Mouse (Mus musculus) forebrain, embryonic 10.5 days (tissue): Measurements from ENCODE around the gene Cep72. TPM values are rescaled to one million over a fixed set of nuclear protein-coding genes. Genes with fewer than 3 reads are reported as not detected.
"Not testable (repeated sequence)": the region's sequence is repeated elsewhere in the genome, so short reads cannot be mapped to it uniquely, and the experiment has no call there.

Experiments
- DNase-seq: peaks from one replicate; pipeline ENCODE4 v3.0.0-alpha.2; 2017; ENCODE audit warnings: low spot score; ENCODE audit errors: extremely low spot score
- H3K27ac ChIP-seq: fragments of 300-500 bp; sonication (generic); 2 replicates; pipeline ENCODE4 v1.5.1; 2016; ENCODE audit warnings: mild to moderate bottlenecking
- H3K27me3 ChIP-seq: fragments of 300-500 bp; sonication (generic); 2 replicates; pipeline ENCODE4 v1.6.1; 2016; ENCODE audit warnings: mild to moderate bottlenecking; ENCODE audit not compliant: poor library complexity, severe bottlenecking
- H3K36me3 ChIP-seq: fragments of 300-500 bp; sonication (generic); replicated peaks from 2 replicates; pipeline ENCODE4 v1.6.1; 2016; ENCODE audit warnings: mild to moderate bottlenecking, moderate library complexity
- H3K4me1 ChIP-seq: fragments of 300-500 bp; sonication (generic); 2 replicates; pipeline ENCODE4 v1.6.1; 2016
- H3K4me3 ChIP-seq: fragments of 300-500 bp; sonication (generic); 2 replicates; pipeline ENCODE4 v1.5.1; 2016; ENCODE audit warnings: mild to moderate bottlenecking, moderate library complexity
- H3K9me3 ChIP-seq: fragments of 300-500 bp; sonication (generic); 2 replicates; pipeline ENCODE4 v1.6.1; 2016; ENCODE audit warnings: mild to moderate bottlenecking, moderate library complexity
- WGBS: fragments of 180-500 bp; shearing (Covaris S2); methylation state at CpG from one replicate; pipeline ENCODE4 v1.1.7; 2016; 5-methylcytosine and 5-hydroxymethylcytosine counted together
- polyA plus RNA-seq: library from polyadenylated mRNA; unstranded; fragments of >200 nt; fragmentation: Nextera tagmentation; extraction: Ambion mirVana; gene quantifications from 2 replicates; pipeline ENCODE4 v1.2.1, GENCODE M21; 2016

The Cep72 gene
- polyA plus RNA-seq, 1 experiment from 2014 or later: 25.7 TPM

DNA sequence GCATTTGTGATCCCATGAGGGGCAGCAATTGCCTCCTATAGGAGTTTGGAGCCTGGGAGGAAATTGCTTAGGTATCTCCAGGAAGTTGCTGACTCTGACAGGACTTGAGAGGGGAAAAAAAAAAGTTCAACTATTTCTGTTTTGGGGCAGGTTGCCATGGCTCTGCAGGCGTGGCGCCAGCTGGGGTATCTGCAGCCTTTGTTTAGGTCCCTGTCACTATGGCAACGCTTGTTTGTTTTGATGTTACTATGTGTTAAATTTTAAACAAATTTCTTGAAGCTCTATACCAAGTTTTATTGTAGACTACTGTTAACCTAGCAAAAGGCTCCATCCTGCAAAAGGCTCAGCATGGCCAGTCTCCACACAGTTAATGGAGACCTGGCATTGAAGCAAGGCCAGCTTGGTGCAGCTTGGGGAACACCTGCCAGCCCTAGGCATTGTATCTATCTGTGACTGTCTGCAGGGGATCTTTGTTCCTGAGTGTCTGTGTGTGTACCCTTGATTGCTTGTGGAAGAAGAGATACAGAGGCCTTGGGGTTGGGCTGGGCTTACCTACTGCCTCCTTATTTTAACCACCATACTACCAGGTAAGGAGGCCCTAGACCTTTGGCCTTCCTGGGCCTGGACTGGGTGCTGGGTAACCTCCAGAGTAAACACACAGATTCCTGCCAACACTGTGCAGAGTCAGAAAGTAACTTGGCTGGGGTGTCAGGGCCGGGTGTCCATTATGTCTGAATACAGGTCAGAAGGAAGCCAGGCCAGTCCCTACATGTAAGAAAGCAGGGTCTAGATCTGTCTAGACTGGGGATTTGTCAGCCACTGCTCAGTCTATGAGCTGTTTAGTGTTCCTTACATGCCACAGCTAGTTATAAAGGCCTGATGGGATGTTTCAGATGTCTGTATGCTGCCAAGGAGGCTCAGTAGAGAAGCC is 36.7 kb downstream of the Cep72 start:
- Histone ChIP-seq H3K27ac (no peak overlapping the region), H3K4me1 (no peaks in the 10 kb centered on the region), H3K27me3 (no peaks in the 10 kb centered on the region), H3K4me3 (no peak overlapping the region), H3K9me3 (no peaks in the 10 kb centered on the region), H3K36me3 (no peaks in the 10 kb centered on the region)
- 77% methylated on average over 4 of the region's 4 CpGs for WGBS
- no peak for DNase-seq

- not testable (repeated sequence) for H3K27me3 ChIP-seq, H3K4me1 ChIP-seq, H3K9me3 ChIP-seq, H3K27ac ChIP-seq, H3K36me3 ChIP-seq, DNase-seq, H3K4me3 ChIP-seq
- 88% methylated on average over 8 of the region's 8 CpGs for WGBS
These were observed 43.1 kb downstream of the Cep72 start for GRCm38 (mm10) chr13:74019006-74019405.

GRCm38 (mm10) chr13:74017426-74017825 is 44.7 kb downstream of the Cep72 start:
- WGBS: 76% methylated on average over 4 of the region's 4 CpGs
- no peak overlapping the region for H3K4me3 ChIP-seq
- H3K27ac ChIP-seq: no peak overlapping the region
- DNase-seq: no peak
- no peaks in the 10 kb centered on the region for H3K9me3 ChIP-seq
- H3K36me3 ChIP-seq: no peaks in the 10 kb centered on the region
- H3K4me1 ChIP-seq: no peaks in the 10 kb centered on the region
- H3K27me3 ChIP-seq: peaks cover 4% of the 10 kb centered on the region; the same call in 1 of the 2 replicates

GRCm38 (mm10) chr13:74015908-74016307 is 46.2 kb downstream of the Cep72 start:
- Histone ChIP-seq H3K4me3 (no peak overlapping the region), H3K9me3 (no peaks in the 10 kb centered on the region), H3K36me3 (no peaks in the 10 kb centered on the region), H3K4me1 (peaks cover 1% of the 10 kb centered on the region), H3K27ac (no peak overlapping the region), H3K27me3 (peaks cover 18% of the 10 kb centered on the region)
- WGBS: 81% methylated on average over 4 of the region's 4 CpGs
- DNase-seq: no peak

DNA sequence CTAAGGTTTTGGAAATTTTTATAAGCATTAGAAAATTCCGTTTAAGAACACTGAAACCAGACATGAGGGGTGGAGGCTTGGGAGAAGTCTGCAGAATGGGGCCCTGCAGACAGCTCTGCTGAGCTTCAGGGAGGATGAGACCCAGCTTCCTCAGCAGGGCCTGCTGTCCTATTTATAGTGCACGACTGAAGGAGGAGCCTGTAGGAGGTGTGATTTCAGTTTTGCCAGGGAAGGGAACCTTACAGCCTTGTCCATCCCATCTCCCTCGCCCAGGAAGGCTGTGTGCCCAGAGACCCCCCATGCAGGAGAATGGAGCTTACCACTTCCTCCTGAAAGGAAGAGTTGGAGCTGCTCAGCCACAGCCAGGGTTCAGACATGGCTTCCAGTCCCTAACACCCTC is 51.4 kb downstream of the Cep72 start:
- H3K4me1 ChIP-seq: peaks cover 25% of the 10 kb centered on the region
- DNase-seq: no peak
- no peaks in the 10 kb centered on the region for H3K36me3 ChIP-seq
- H3K9me3 ChIP-seq: no peaks in the 10 kb centered on the region
- peaks cover 58% of the 10 kb centered on the region for H3K27me3 ChIP-seq
- peak overlapping the region; percentile 77; the same call in 1 of the 2 replicates for H3K27ac ChIP-seq
- H3K4me3 ChIP-seq: peak overlapping the region; percentile 67
- 10% methylated on average over 3 of the region's 3 CpGs for WGBS

GRCm38 (mm10) chr13:74009791-74010614 is 52.1 kb downstream of the Cep72 start:
- Histone ChIP-seq H3K4me3 (peak overlapping the region; percentile 67), H3K27me3 (peaks cover 58% of the 10 kb centered on the region)

GRCm38 (mm10) chr13:74008948-74009718 is 53.0 kb downstream of the Cep72 start, which contains the start of gene Tppp:
TSS of gene Tppp (plus strand) at chr13:74009407.
- Histone ChIP-seq H3K36me3 (no peaks in the 10 kb centered on the region), H3K27me3 (peaks cover 58% of the 10 kb centered on the region), H3K4me1 (peaks cover 25% of the 10 kb centered on the region), H3K9me3 (no peaks in the 10 kb centered on the region), H3K4me3 (peak within 1 kb of the TSS; percentile 67), H3K27ac (peak within 1 kb of the TSS; percentile 77)
- DNase-seq: peak; percentile 77
- under 1% methylated on average over 56 of the region's 56 CpGs for WGBS

More at GRCm38 (mm10) chr13:74009791-74010614, 52.1 kb downstream of the Cep72 start:
- Histone ChIP-seq H3K27ac (peak overlapping the region; percentile 77), H3K4me1 (peaks cover 25% of the 10 kb centered on the region), H3K9me3 (no peaks in the 10 kb centered on the region), H3K36me3 (no peaks in the 10 kb centered on the region)
- DNase-seq: peak; percentile 74
- under 1% methylated on average over 55 of the region's 55 CpGs for WGBS

DNA sequence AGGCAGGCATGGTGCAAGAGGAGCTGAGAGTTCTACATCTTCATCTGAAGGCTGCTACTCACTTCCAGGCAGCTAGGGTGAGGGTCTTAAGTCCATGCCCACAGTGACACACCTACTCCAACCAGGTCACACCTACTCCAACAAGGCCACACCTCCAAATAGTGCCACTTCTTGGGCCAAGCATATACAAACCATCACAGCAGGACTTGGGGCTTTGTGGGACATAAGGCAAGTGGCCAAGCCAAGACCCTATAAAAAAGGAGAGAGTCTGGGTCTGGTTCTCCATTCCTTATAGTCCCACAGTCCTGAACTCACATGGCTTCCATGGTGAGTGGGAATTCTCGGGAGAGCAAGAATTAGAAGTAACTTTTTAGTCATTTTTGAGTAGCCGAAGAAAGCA is 53.9 kb downstream of the Cep72 start:
- not testable (repeated sequence) for H3K4me3 ChIP-seq, H3K27ac ChIP-seq, H3K36me3 ChIP-seq, H3K9me3 ChIP-seq, DNase-seq
- Histone ChIP-seq H3K27me3 (peaks cover 58% of the 10 kb centered on the region), H3K4me1 (peaks cover 25% of the 10 kb centered on the region)
- 85% methylated on average over 2 of the region's 2 CpGs for WGBS

GRCm38 (mm10) chr13:74006881-74007280 is 55.2 kb downstream of the Cep72 start:
- DNase-seq, H3K4me3 ChIP-seq, H3K36me3 ChIP-seq, H3K27ac ChIP-seq, H3K9me3 ChIP-seq: not testable (repeated sequence)
- peaks cover 25% of the 10 kb centered on the region for H3K4me1 ChIP-seq
- peaks cover 49% of the 10 kb centered on the region for H3K27me3 ChIP-seq
- WGBS: 88% methylated on average over 4 of the region's 4 CpGs

DNA sequence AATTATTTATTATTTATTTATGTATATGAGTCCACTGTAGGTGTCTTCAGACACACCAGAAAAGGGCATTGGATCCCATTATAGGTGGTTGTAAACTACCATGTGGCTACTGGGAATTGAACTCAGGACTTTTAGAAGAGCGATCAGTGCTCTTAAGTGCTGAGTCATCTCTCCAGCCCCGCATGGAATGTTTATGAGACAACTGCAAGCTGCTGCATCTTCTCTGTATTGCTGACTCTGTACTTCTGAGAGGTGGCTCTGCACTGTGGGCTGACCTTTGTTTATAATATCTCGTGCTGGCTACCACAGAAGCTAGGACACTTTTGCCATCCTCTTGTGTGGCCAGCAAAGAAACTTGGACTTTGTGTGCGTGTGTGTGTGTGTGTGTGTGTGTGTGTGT is 60.6 kb downstream of the Cep72 start:
- no peaks in the 10 kb centered on the region for H3K9me3 ChIP-seq
- no peak for DNase-seq
- no peak overlapping the region for H3K4me3 ChIP-seq
- no peak overlapping the region for H3K27ac ChIP-seq
- no peaks in the 10 kb centered on the region for H3K36me3 ChIP-seq
- no peaks in the 10 kb centered on the region for H3K4me1 ChIP-seq
- WGBS: 79% methylated on average over 4 of the region's 4 CpGs
- no peaks in the 10 kb centered on the region for H3K27me3 ChIP-seq

DNA sequence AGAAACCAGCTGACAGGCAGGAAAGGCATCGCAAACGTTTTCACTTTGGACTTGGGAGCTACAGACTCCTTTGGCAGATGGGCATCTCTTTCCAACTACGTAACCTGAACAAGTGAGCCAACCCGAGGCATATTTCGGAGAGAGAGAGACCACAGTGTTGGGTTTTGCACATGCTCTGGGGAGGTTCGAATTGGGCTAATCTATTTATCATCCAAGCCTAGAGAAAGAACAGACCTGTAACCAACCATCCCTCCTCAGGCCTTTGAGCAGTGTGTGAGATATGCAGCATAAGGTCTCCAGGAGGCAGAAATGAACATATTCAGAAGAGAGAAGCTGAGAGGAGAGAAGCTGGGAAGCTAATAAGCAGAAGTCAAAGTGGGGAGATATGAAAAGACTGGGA is 61.1 kb downstream of the Cep72 start:
- Histone ChIP-seq H3K27me3 (no peaks in the 10 kb centered on the region), H3K36me3 (no peaks in the 10 kb centered on the region), H3K4me1 (no peaks in the 10 kb centered on the region), H3K9me3 (no peaks in the 10 kb centered on the region), H3K4me3 (no peak overlapping the region), H3K27ac (no peak overlapping the region)
- DNase-seq: no peak
- WGBS: 85% methylated on average over 6 of the region's 6 CpGs

GRCm38 (mm10) chr13:74000519-74000918 is 61.6 kb downstream of the Cep72 start:
- Histone ChIP-seq H3K4me1 (no peaks in the 10 kb centered on the region), H3K9me3 (no peaks in the 10 kb centered on the region), H3K36me3 (no peaks in the 10 kb centered on the region), H3K4me3 (no peak overlapping the region), H3K27me3 (no peaks in the 10 kb centered on the region), H3K27ac (no peak overlapping the region)
- no peak for DNase-seq
